ENCODE assay signal across 14 mouse cellular contexts in the genomic region with DNA sequence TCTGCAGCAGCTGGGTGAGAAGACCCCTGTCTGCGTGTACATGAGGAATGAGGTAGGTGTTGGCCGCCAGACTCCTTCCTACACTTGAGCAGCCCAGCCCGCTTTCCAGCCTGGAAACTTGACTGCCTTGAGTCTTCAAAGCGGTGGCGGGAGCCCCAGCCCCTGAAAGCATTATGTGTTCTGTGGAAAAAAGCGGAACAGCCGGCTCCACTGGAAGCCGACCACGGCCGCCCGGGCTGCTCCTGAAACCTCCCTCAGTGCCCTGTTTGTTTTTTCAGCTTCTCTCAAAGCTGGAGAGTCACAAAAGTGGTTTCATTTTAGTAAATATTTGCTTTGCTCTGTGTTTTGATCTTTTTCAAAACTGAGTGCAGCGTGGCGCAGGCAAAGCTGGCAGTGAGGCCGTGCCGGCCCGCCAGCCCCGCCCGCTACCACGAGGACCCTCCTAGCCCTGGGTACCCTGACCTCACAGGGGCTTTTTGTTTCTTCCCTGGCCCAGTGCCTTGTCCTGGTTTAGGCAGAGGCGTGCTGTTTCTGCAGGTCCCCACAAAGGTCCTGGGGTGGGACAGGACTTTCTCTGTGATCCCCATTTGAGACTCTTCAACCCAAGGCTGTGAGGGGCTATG. TPM values are rescaled to one million over a fixed set of nuclear protein-coding genes. Genes with fewer than 3 reads are reported as not detected.
DNase-seq lines count a peak whose midpoint lies in the region; ATAC-seq lines count a peak whose summit lies in the region.
"Had no signal": no experiment of that assay in that cellular context is flagged by ENCODE, and none has a peak within 500 bp of the region (broad histone marks: within the 10 kb centered on the region; RNA-seq: fewer than 3 reads in every experiment).

No protein-coding gene starts in this region.

- 68% methylated on average over 20 of the region's 20 CpGs for WGBS in hindbrain, embryonic 10.5 days
- WGBS in hindbrain, embryonic 13.5 days = 76% methylated on average over 20 of the region's 20 CpGs
- WGBS in neural tube, embryonic 11.5 days = 70% methylated on average over 20 of the region's 20 CpGs
- 43% methylated on average over 20 of the region's 20 CpGs for WGBS in lung, embryonic 15.5 days
- 59% methylated on average over 20 of the region's 20 CpGs for WGBS in stomach, embryonic 16.5 days

- no peaks in the 10 kb centered on the region for H3K27me3 ChIP-seq in hindbrain, embryonic 10.5 days (ENCODE audit: insufficient read depth, poor library complexity, severe bottlenecking)
- no peaks in the 10 kb centered on the region for H3K27me3 ChIP-seq in hindbrain, embryonic 13.5 days
- no peaks in the 10 kb centered on the region for H3K27me3 ChIP-seq in neural tube, embryonic 11.5 days (ENCODE audit: control insufficient read depth, insufficient read depth, low read length)
- no peaks in the 10 kb centered on the region for H3K27me3 ChIP-seq in lung, embryonic 15.5 days
- no peaks in the 10 kb centered on the region for H3K27me3 ChIP-seq in stomach, embryonic 16.5 days (ENCODE audit: control insufficient read depth, insufficient read depth, low read length)
- H3K27me3 ChIP-seq: forebrain, embryonic 12.5 days; heart, embryonic 15.5 days; liver, embryonic 12.5 days; midbrain, embryonic 12.5 days had no signal

- no peak overlapping the region for H3K4me3 ChIP-seq in hindbrain, embryonic 10.5 days
- no peak overlapping the region for H3K4me3 ChIP-seq in hindbrain, embryonic 13.5 days
- no peak overlapping the region for H3K4me3 ChIP-seq in neural tube, embryonic 11.5 days (ENCODE audit: low read depth, low read length)
- no peak overlapping the region for H3K4me3 ChIP-seq in lung, embryonic 15.5 days
- H3K4me3 ChIP-seq in stomach, embryonic 16.5 days (replicated peaks; ENCODE audit: low read length) = no peak overlapping the region
- H3K4me3 ChIP-seq: forebrain, embryonic 12.5 days; heart, embryonic 15.5 days; liver, embryonic 12.5 days; midbrain, embryonic 12.5 days had no signal

- peak overlapping the region; percentile 66 for H3K27ac ChIP-seq in hindbrain, embryonic 10.5 days
- H3K27ac ChIP-seq in hindbrain, embryonic 13.5 days = no peak overlapping the region
- H3K27ac ChIP-seq in neural tube, embryonic 11.5 days (ENCODE audit: low read depth, low read length) = no peak overlapping the region
- H3K27ac ChIP-seq in lung, embryonic 15.5 days = peak overlapping the region; percentile 96
- H3K27ac ChIP-seq in stomach, embryonic 16.5 days (ENCODE audit: low read length) = peak overlapping the region; percentile 92
- H3K27ac ChIP-seq: forebrain, embryonic 12.5 days; heart, embryonic 15.5 days; liver, embryonic 12.5 days; midbrain, embryonic 12.5 days had no signal

- H3K4me2 ChIP-seq in hindbrain, embryonic 13.5 days = no peak overlapping the region
- no peak overlapping the region for H3K4me2 ChIP-seq in neural tube, embryonic 11.5 days (ENCODE audit: low read depth)
- H3K4me2 ChIP-seq in lung, embryonic 15.5 days = peak overlapping the region; percentile 27
- no peak overlapping the region; the same call in 1 of the 2 replicates for H3K4me2 ChIP-seq in stomach, embryonic 16.5 days (ENCODE audit: low read depth, low read length)
- H3K4me2 ChIP-seq: forebrain, embryonic 12.5 days; heart, embryonic 15.5 days; liver, embryonic 12.5 days; midbrain, embryonic 12.5 days had no signal

- no peak overlapping the region for H3K9ac ChIP-seq in hindbrain, embryonic 13.5 days
- H3K9ac ChIP-seq in neural tube, embryonic 11.5 days (ENCODE audit: low read length) = no peak overlapping the region
- H3K9ac ChIP-seq in lung, embryonic 15.5 days = 0 out of 2 replicates have a peak overlapping the region, but pooled peaks have one; percentile 6
- peak overlapping the region; percentile 57 for H3K9ac ChIP-seq in stomach, embryonic 16.5 days (ENCODE audit: low read length)
- H3K9ac ChIP-seq: forebrain, embryonic 12.5 days; heart, embryonic 15.5 days; liver, embryonic 12.5 days; midbrain, embryonic 12.5 days had no signal

- no peaks in the 10 kb centered on the region for H3K9me3 ChIP-seq in hindbrain, embryonic 10.5 days
- H3K9me3 ChIP-seq in hindbrain, embryonic 13.5 days = no peaks in the 10 kb centered on the region
- H3K9me3 ChIP-seq in neural tube, embryonic 11.5 days (ENCODE audit: control insufficient read depth, low read length) = no peaks in the 10 kb centered on the region
- H3K9me3 ChIP-seq in lung, embryonic 15.5 days = no peaks in the 10 kb centered on the region
- H3K9me3 ChIP-seq in stomach, embryonic 16.5 days (replicated peaks; ENCODE audit: control insufficient read depth, low read length) = no peaks in the 10 kb centered on the region
- H3K9me3 ChIP-seq: forebrain, embryonic 12.5 days; heart, embryonic 15.5 days; liver, embryonic 12.5 days; midbrain, embryonic 12.5 days had no signal

- DNase-seq in hindbrain, embryonic 10.5 days (ENCODE audit: low spot score) = no peak
- DNase-seq in neural tube, embryonic 11.5 days (ENCODE audit: low spot score) = peak; percentile 44
- no peak for DNase-seq in neural tube, embryonic 10.5 days (ENCODE audit: extremely low spot score, low spot score)
- no peak for DNase-seq in layer of hippocampus, adult 11-12 months (ENCODE audit: low spot score)
- DNase-seq in retina, embryonic 14.5 days (ENCODE audit: low spot score) = no peak
- DNase-seq: gastrocnemius, postnatal 25 days; kidney, adult 11 months had no signal

- ATAC-seq in hindbrain, embryonic 13.5 days (ENCODE audit: low FRiP score) = no peak
- ATAC-seq in neural tube, embryonic 11.5 days (ENCODE audit: insufficient read depth, low FRiP score, low TSS enrichment) = no peak
- peak; percentile 56; the same call in 1 of the 2 replicates for ATAC-seq in lung, embryonic 15.5 days (ENCODE audit: borderline replicate concordance, extremely low read depth, low FRiP score, low TSS enrichment)
- ATAC-seq in stomach, embryonic 16.5 days (ENCODE audit: insufficient read depth, low FRiP score) = peak; percentile 61; the same call in 1 of the 2 replicates
- ATAC-seq: liver, embryonic 12.5 days had no signal

- H3K36me3 ChIP-seq in hindbrain, embryonic 10.5 days = peaks cover 94% of the 10 kb centered on the region
- peaks cover 84% of the 10 kb centered on the region for H3K36me3 ChIP-seq in hindbrain, embryonic 13.5 days
- H3K36me3 ChIP-seq in neural tube, embryonic 11.5 days (ENCODE audit: control insufficient read depth, insufficient read depth, low read length) = peaks cover 15% of the 10 kb centered on the region
- H3K36me3 ChIP-seq in lung, embryonic 15.5 days = peaks cover 34% of the 10 kb centered on the region
- peaks cover 6% of the 10 kb centered on the region; the same call in 1 of the 2 replicates for H3K36me3 ChIP-seq in stomach, embryonic 16.5 days (ENCODE audit: control insufficient read depth, insufficient read depth, low read length)

- peaks cover 23% of the 10 kb centered on the region for H3K4me1 ChIP-seq in hindbrain, embryonic 10.5 days (replicated peaks)
- H3K4me1 ChIP-seq in hindbrain, embryonic 13.5 days (replicated peaks) = no peaks in the 10 kb centered on the region
- 0 out of 2 replicates have a peak, but pooled peaks cover 3% of the 10 kb centered on the region for H3K4me1 ChIP-seq in neural tube, embryonic 11.5 days (ENCODE audit: control insufficient read depth, insufficient read depth, low read length)
- peaks cover 27% of the 10 kb centered on the region for H3K4me1 ChIP-seq in lung, embryonic 15.5 days
- H3K4me1 ChIP-seq in stomach, embryonic 16.5 days (ENCODE audit: control insufficient read depth, insufficient read depth, low read length) = peaks cover 14% of the 10 kb centered on the region
- H3K4me1 ChIP-seq: forebrain, embryonic 12.5 days; heart, embryonic 15.5 days; midbrain, embryonic 12.5 days had no signal

RNA-seq across cellular contexts. Expression of gene Aspscr1, which starts 14.0 kb away (rescaled TPM):
- 147 and 178 TPM in 2 replicates for polyA plus RNA-seq in hindbrain, embryonic 10.5 days (2016; fragmentation: Nextera tagmentation; extraction: Ambion mirVana)
- polyA plus RNA-seq in hindbrain, embryonic 13.5 days (2015; fragmentation: Nextera tagmentation; extraction: Ambion mirVana) = 152 and 161 TPM in 2 replicates
- polyA plus RNA-seq in neural tube, embryonic 11.5 days (2014; fragmentation: Nextera tagmentation; extraction: Ambion mirVana) = 124 and 136 TPM in 2 replicates
- 138 and 143 TPM in 2 replicates for polyA plus RNA-seq in lung, embryonic 15.5 days (2015; fragmentation: Nextera tagmentation; extraction: Ambion mirVana)
- polyA plus RNA-seq in stomach, embryonic 16.5 days (2015; fragmentation: Nextera tagmentation; extraction: Ambion mirVana) = 102 and 104 TPM in 2 replicates

RNA-seq across cellular contexts. Expression of gene Notum, which starts 25.8 kb away (rescaled TPM):
- polyA plus RNA-seq in hindbrain, embryonic 10.5 days (2016; fragmentation: Nextera tagmentation; extraction: Ambion mirVana) = 2.3 and 4.3 TPM in 2 replicates
- 0.91 and 0.98 TPM in 2 replicates for polyA plus RNA-seq in hindbrain, embryonic 13.5 days (2015; fragmentation: Nextera tagmentation; extraction: Ambion mirVana)
- polyA plus RNA-seq in neural tube, embryonic 11.5 days (2014; fragmentation: Nextera tagmentation; extraction: Ambion mirVana) = 2.6 and 3.0 TPM in 2 replicates
- polyA plus RNA-seq in lung, embryonic 15.5 days (2015; fragmentation: Nextera tagmentation; extraction: Ambion mirVana) = 4.1 and 4.3 TPM in 2 replicates
- polyA plus RNA-seq in stomach, embryonic 16.5 days (2015; fragmentation: Nextera tagmentation; extraction: Ambion mirVana) = 2.1 and 2.5 TPM in 2 replicates

RNA-seq across cellular contexts. Expression of gene Cenpx, which starts 26.8 kb away (rescaled TPM):
- 129 and 137 TPM in 2 replicates for polyA plus RNA-seq in hindbrain, embryonic 10.5 days (2016; fragmentation: Nextera tagmentation; extraction: Ambion mirVana)
- polyA plus RNA-seq in hindbrain, embryonic 13.5 days (2015; fragmentation: Nextera tagmentation; extraction: Ambion mirVana) = 103 and 113 TPM in 2 replicates
- polyA plus RNA-seq in neural tube, embryonic 11.5 days (2014; fragmentation: Nextera tagmentation; extraction: Ambion mirVana) = 112 and 115 TPM in 2 replicates
- polyA plus RNA-seq in lung, embryonic 15.5 days (2015; fragmentation: Nextera tagmentation; extraction: Ambion mirVana) = 160 and 167 TPM in 2 replicates
- 138 and 153 TPM in 2 replicates for polyA plus RNA-seq in stomach, embryonic 16.5 days (2015; fragmentation: Nextera tagmentation; extraction: Ambion mirVana)

RNA-seq across cellular contexts. Expression of gene Lrrc45, which starts 27.0 kb away (rescaled TPM):
- polyA plus RNA-seq in hindbrain, embryonic 10.5 days (2016; fragmentation: Nextera tagmentation; extraction: Ambion mirVana) = 55.8 and 57.7 TPM in 2 replicates
- polyA plus RNA-seq in hindbrain, embryonic 13.5 days (2015; fragmentation: Nextera tagmentation; extraction: Ambion mirVana) = 67.9 and 73.1 TPM in 2 replicates
- polyA plus RNA-seq in neural tube, embryonic 11.5 days (2014; fragmentation: Nextera tagmentation; extraction: Ambion mirVana) = 39.7 and 44.7 TPM in 2 replicates
- 57.9 and 59.9 TPM in 2 replicates for polyA plus RNA-seq in lung, embryonic 15.5 days (2015; fragmentation: Nextera tagmentation; extraction: Ambion mirVana)
- polyA plus RNA-seq in stomach, embryonic 16.5 days (2015; fragmentation: Nextera tagmentation; extraction: Ambion mirVana) = 59.1 and 62.9 TPM in 2 replicates

RNA-seq across cellular contexts. Expression of gene Rac3, which starts 34.5 kb away (rescaled TPM):
- polyA plus RNA-seq in hindbrain, embryonic 10.5 days (2016; fragmentation: Nextera tagmentation; extraction: Ambion mirVana) = 31.0 and 58.2 TPM in 2 replicates
- 272 and 278 TPM in 2 replicates for polyA plus RNA-seq in hindbrain, embryonic 13.5 days (2015; fragmentation: Nextera tagmentation; extraction: Ambion mirVana)
- 12.1 and 13.9 TPM in 2 replicates for polyA plus RNA-seq in neural tube, embryonic 11.5 days (2014; fragmentation: Nextera tagmentation; extraction: Ambion mirVana)
- polyA plus RNA-seq in lung, embryonic 15.5 days (2015; fragmentation: Nextera tagmentation; extraction: Ambion mirVana) = 54.9 and 60.5 TPM in 2 replicates
- 34.6 and 35.3 TPM in 2 replicates for polyA plus RNA-seq in stomach, embryonic 16.5 days (2015; fragmentation: Nextera tagmentation; extraction: Ambion mirVana)

Comparison
In these comparisons a context has a peak if more than half of its experiments do, and no peak if none do; other contexts are left out.
1. H3K27ac ChIP-seq: peak in hindbrain, embryonic 10.5 days (single experiment), lung, embryonic 15.5 days (single experiment) and stomach, embryonic 16.5 days (single experiment); none in hindbrain, embryonic 13.5 days (single experiment) and neural tube, embryonic 11.5 days (single experiment).
2. ATAC-seq: peak in lung, embryonic 15.5 days (single experiment) and stomach, embryonic 16.5 days (single experiment); none in hindbrain, embryonic 13.5 days (single experiment) and neural tube, embryonic 11.5 days (single experiment).
3. H3K9ac ChIP-seq: peak in lung, embryonic 15.5 days (single experiment) and stomach, embryonic 16.5 days (single experiment); none in hindbrain, embryonic 13.5 days (single experiment) and neural tube, embryonic 11.5 days (single experiment).